Mouse (Mus musculus): ENCODE measurements around the gene Ramp1. TPM values are rescaled to one million over a fixed set of nuclear protein-coding genes. Genes with fewer than 3 reads are reported as not detected.

Ramp1 gene
- total RNA-seq, 2 experiments from 2014 or later, result 57.2 to 61.5 TPM

- Histone ChIP-seq H3K27ac (peak overlapping the region; percentile 97), H3K4me3 (peak overlapping the region; percentile 72)
- no peak for TF ChIP-seq CTCF (conservative IDR thresholded peaks at IDR 0.05)
- DNase-seq (ENCODE audit: low spot score in 2 of 2), result no peak
These were observed 2.3 kb downstream of the Ramp1 start for GRCm38 (mm10) chr1:91181784-91182450.

- Histone ChIP-seq H3K4me3 (no peak overlapping the region), H3K27ac (peak overlapping the region; percentile 97; the same call in 1 of the 2 replicates)
- TF ChIP-seq CTCF (conservative IDR thresholded peaks at IDR 0.05), result no peak
- DNase-seq (ENCODE audit: low spot score in 2 of 2), result no peak
These were observed 3.7 kb downstream of the Ramp1 start for GRCm38 (mm10) chr1:91183305-91183704.

- H3K27ac ChIP-seq, result peak overlapping the region; percentile 80
- no peak for DNase-seq (ENCODE audit: low spot score in 2 of 2)
- no peak for TF ChIP-seq CTCF (conservative IDR thresholded peaks at IDR 0.05)
- H3K4me3 ChIP-seq, result no peak overlapping the region
These were observed 7.1 kb downstream of the Ramp1 start for GRCm38 (mm10) chr1:91186677-91187076.

- peak overlapping the region; percentile 80 for H3K27ac ChIP-seq
- no peak overlapping the region for H3K4me3 ChIP-seq
- TF ChIP-seq CTCF (conservative IDR thresholded peaks at IDR 0.05), result no peak
- DNase-seq (ENCODE audit: low spot score in 2 of 2), result no peak
These were observed 7.7 kb downstream of the Ramp1 start for GRCm38 (mm10) chr1:91187315-91187714.

- no peak for TF ChIP-seq CTCF (conservative IDR thresholded peaks at IDR 0.05)
- Histone ChIP-seq H3K4me3 (no peak overlapping the region), H3K27ac (peak overlapping the region; percentile 80)
- DNase-seq (ENCODE audit: low spot score in 2 of 2), result no peak
These were observed 8.4 kb downstream of the Ramp1 start for GRCm38 (mm10) chr1:91187786-91188640.

- peak in 1 of 2 experiments; percentile 59 for DNase-seq (ENCODE audit: low spot score in 2 of 2)
- no peak for TF ChIP-seq CTCF (conservative IDR thresholded peaks at IDR 0.05)
- H3K27ac ChIP-seq, result peak overlapping the region; percentile 80
- H3K4me3 ChIP-seq, result no peak overlapping the region
These were observed 9.3 kb downstream of the Ramp1 start for GRCm38 (mm10) chr1:91188851-91189460.

- no peak overlapping the region for H3K4me3 ChIP-seq
- peak overlapping the region; percentile 77 for H3K27ac ChIP-seq
- no peak for TF ChIP-seq CTCF (conservative IDR thresholded peaks at IDR 0.05)
- DNase-seq (ENCODE audit: low spot score in 2 of 2), result no peak
These were observed 12.6 kb downstream of the Ramp1 start for GRCm38 (mm10) chr1:91192184-91192583.

GRCm38 (mm10) chr1:91193242-91193641 is 13.6 kb downstream of the Ramp1 start:
- H3K27ac ChIP-seq, result peak overlapping the region; percentile 77
- no peak overlapping the region for H3K4me3 ChIP-seq
- no peak for DNase-seq (ENCODE audit: low spot score in 2 of 2)

GRCm38 (mm10) chr1:91193680-91194079 is 14.1 kb downstream of the Ramp1 start:
- TF ChIP-seq CTCF (conservative IDR thresholded peaks at IDR 0.05), result no peak
- Histone ChIP-seq H3K27ac (peak overlapping the region; percentile 77), H3K4me3 (no peak overlapping the region)
- DNase-seq (ENCODE audit: low spot score in 2 of 2), result no peak

More at GRCm38 (mm10) chr1:91193242-91193641, 13.6 kb downstream of the Ramp1 start:
- no peak for TF ChIP-seq CTCF (conservative IDR thresholded peaks at IDR 0.05)

- TF ChIP-seq CTCF (conservative IDR thresholded peaks at IDR 0.05), result no peak
- peak in 1 of 2 experiments; percentile 69 for DNase-seq (ENCODE audit: low spot score in 2 of 2)
- peak overlapping the region; percentile 85 for H3K27ac ChIP-seq
- H3K4me3 ChIP-seq, result no peak overlapping the region
These were observed 20.2 kb downstream of the Ramp1 start for GRCm38 (mm10) chr1:91199793-91200192.

GRCm38 (mm10) chr1:91201122-91201521 is 21.5 kb downstream of the Ramp1 start:
- no peak for DNase-seq (ENCODE audit: low spot score in 2 of 2)
- TF ChIP-seq CTCF (conservative IDR thresholded peaks at IDR 0.05), result no peak
- Histone ChIP-seq H3K4me3 (no peak overlapping the region), H3K27ac (peak overlapping the region; percentile 71)

GRCm38 (mm10) chr1:91204221-91204765 is 24.7 kb downstream of the Ramp1 start:
- TF ChIP-seq CTCF (conservative IDR thresholded peaks at IDR 0.05), result no peak
- peak overlapping the region; percentile 98 for H3K27ac ChIP-seq
- H3K4me3 ChIP-seq, result no peak overlapping the region
- DNase-seq (ENCODE audit: low spot score in 2 of 2), result no peak

GRCm38 (mm10) chr1:91205651-91206050 is 26.0 kb downstream of the Ramp1 start:
- no peak for DNase-seq (ENCODE audit: low spot score in 2 of 2)
- H3K4me3 ChIP-seq, result no peak overlapping the region
- no peak for TF ChIP-seq CTCF (conservative IDR thresholded peaks at IDR 0.05)
- peak overlapping the region; percentile 98 for H3K27ac ChIP-seq

Data from layer of hippocampus, adult 2 months (tissue).